Mouse (Mus musculus) thymus, postnatal 0 days (tissue): ENCODE data around the gene Khdc1c. TPM values are rescaled to one million over a fixed set of nuclear protein-coding genes. Genes with fewer than 3 reads are reported as not detected.

Experiments used
- polyA plus RNA-seq: library from polyadenylated mRNA; unstranded; fragments of >200 nt; fragmentation: Nextera tagmentation; extraction: Ambion mirVana; gene quantifications from 2 replicates; pipeline ENCODE4 v1.2.1, GENCODE M21; 2015

The Khdc1c gene
- polyA plus RNA-seq, 1 experiment from 2014 or later = not detected

Other genes with a start within 250 kb of the Khdc1c start
- gene Tmem14a, start 149.8 kb upstream of the Khdc1c start, polyA plus RNA-seq = 5.4 and 6.9 TPM in 2 replicates
- gene Gsta3, start 127.7 kb upstream of the Khdc1c start, polyA plus RNA-seq = 0.41 and 0.60 TPM in 2 replicates
- 1.2 and 1.7 TPM in 2 replicates for gene Khdc1a, start 18.7 kb upstream of the Khdc1c start, polyA plus RNA-seq
- gene Khdc1b, start 15.2 kb downstream of the Khdc1c start, polyA plus RNA-seq = 0.16 and 0.18 TPM in 2 replicates